Mouse (Mus musculus): ENCODE data around the gene Gsap. TPM values are rescaled to one million over a fixed set of nuclear protein-coding genes. Genes with fewer than 3 reads are reported as not detected.
"Not testable (repeated sequence)": the region's sequence is repeated elsewhere in the genome, so short reads cannot be mapped to it uniquely, and the experiment has no call there.

Gsap gene
- polyA plus RNA-seq, 1 experiment from 2014 or later: 3.1 TPM

DNA sequence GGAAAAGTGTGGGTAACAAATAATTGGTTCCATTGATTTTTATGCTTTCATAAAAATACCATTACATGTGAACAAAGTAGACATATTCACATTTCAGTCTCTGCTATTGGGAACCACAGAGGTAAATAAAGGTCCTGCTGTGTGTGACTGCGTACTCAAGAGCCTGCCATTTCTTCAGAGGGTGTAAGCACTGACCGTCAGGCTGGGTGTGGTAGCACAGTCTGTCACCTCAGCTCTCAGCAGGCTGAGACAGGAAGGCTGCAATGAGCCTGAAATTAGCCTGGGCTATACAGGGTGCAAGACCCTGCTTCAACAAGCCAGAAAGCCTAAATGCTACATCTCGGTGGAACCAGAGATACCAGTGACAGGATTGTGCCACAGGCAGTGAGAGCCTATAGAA, 114.0 kb downstream of the Gsap start:
- 91% methylated on average over 3 of the region's 3 CpGs for WGBS

DNA sequence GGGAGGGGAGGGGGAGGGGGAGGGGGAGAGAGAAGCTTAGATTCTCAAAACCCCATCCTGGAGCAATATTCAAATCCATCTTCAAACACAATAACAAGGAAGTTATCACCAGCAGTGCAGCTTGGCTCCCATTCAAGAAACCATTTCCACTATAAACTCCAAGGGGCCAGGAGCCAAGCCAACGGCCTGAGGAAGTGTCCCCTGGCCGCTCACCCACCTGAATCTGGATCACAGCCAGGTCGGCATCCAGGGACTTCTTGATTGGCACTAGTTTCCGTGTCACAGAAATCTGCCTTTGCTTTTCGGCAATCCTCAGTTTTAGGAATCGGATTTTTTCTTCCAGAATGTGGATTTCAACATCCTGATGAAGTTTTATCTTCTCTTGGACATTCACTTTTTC, 115.0 kb downstream of the Gsap start:
- Histone ChIP-seq H3K9me3 (no peaks in the 10 kb centered on the region), H3K4me2 (replicated peaks) (no peak overlapping the region), H3K4me1 (no peaks in the 10 kb centered on the region), H3K36me3 (no peaks in the 10 kb centered on the region), H3K27ac (no peak overlapping the region), H3K4me3 (no peak overlapping the region), H3K9ac (no peak overlapping the region), H3K27me3 (replicated peaks) (no peaks in the 10 kb centered on the region)
- no peak for ATAC-seq (ENCODE audit: low FRiP score, low read depth)
- 86% methylated on average over 6 of the region's 6 CpGs for WGBS

More for the DNA sequence above, 114.0 kb downstream of the Gsap start:
- ATAC-seq (ENCODE audit: low FRiP score, low read depth): no peak
- Histone ChIP-seq H3K9ac (no peak overlapping the region), H3K36me3 (no peaks in the 10 kb centered on the region), H3K27ac (no peak overlapping the region), H3K4me1 (no peaks in the 10 kb centered on the region), H3K9me3 (no peaks in the 10 kb centered on the region), H3K27me3 (replicated peaks) (no peaks in the 10 kb centered on the region), H3K4me3 (no peak overlapping the region), H3K4me2 (replicated peaks) (no peak overlapping the region)

DNA sequence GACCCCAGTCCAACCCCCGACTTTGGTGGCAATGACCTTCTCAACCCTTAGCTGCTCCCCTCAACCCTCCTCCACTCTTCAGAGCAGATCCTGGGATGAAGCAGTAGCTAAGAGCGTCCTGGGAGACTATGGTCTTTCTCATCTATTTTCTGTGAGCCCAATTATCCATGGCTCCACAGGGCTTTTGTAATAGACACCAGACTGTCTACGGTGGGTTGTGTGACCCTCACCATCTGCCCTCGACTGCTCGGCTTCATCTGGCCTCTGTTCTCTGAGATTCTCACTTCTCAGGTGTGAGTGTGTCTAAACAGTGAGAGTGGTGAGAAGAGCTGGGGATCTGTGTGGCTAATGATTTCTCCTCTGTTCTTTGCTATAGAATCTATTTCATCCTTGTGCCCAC, 121.1 kb downstream of the Gsap start:
- Histone ChIP-seq H3K4me3 (no peak overlapping the region), H3K27me3 (replicated peaks) (no peaks in the 10 kb centered on the region), H3K4me2 (replicated peaks) (no peak overlapping the region), H3K9ac (no peak overlapping the region), H3K4me1 (no peaks in the 10 kb centered on the region), H3K36me3 (no peaks in the 10 kb centered on the region), H3K9me3 (no peaks in the 10 kb centered on the region), H3K27ac (no peak overlapping the region)
- ATAC-seq (ENCODE audit: low FRiP score, low read depth): no peak
- 71% methylated on average over 5 of the region's 5 CpGs for WGBS

DNA sequence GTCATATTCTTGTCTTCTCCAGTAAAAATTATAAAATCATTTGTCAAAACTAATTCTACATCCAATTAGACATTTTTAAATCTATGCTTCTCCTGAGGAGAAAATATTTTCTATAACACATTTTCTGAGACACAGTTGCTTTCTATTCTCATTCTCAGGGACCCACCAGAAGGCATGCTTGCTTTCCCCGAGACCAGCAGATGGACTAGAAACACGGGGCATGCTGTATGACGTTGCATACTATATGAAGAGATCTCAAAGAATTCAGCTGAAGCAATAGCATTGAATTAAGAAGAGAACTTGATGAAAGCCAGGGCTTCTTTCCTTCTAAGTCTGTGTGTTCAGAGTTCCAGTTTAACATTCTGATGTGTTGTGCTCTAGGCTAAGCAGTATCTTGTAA, 128.6 kb downstream of the Gsap start:
- no peak overlapping the region for H3K4me2 ChIP-seq (replicated peaks)
- H3K4me3 ChIP-seq: no peak overlapping the region
- no peaks in the 10 kb centered on the region for H3K4me1 ChIP-seq
- no peak for ATAC-seq (ENCODE audit: low FRiP score, low read depth)
- 84% methylated on average over 3 of the region's 3 CpGs for WGBS
- H3K27me3 ChIP-seq (replicated peaks): no peaks in the 10 kb centered on the region
- no peak overlapping the region for H3K27ac ChIP-seq
- H3K36me3 ChIP-seq: no peaks in the 10 kb centered on the region
- no peaks in the 10 kb centered on the region for H3K9me3 ChIP-seq
- no peak overlapping the region for H3K9ac ChIP-seq

DNA sequence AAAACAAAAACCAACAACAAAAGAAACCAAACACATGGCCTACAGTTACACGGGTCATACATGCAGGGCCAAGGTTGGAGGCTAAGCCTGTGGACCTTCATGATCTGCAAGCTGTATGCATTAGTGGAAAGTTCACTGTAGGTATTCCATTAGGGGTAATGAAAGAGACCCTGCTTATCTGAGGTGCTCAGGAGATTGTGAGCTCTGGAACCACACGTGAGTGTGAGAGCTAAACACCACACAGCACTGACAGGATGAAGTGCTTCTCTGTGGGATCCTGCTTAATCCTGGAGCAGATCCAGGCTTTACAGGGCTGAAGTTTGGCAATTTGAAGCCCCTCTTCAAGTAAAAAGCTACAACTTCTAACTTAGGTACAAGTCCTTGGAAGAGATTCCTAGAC, 134.1 kb downstream of the Gsap start:
- H3K9me3 ChIP-seq: no peaks in the 10 kb centered on the region
- ATAC-seq (ENCODE audit: low FRiP score, low read depth): no peak
- H3K4me1 ChIP-seq: no peaks in the 10 kb centered on the region
- no peak overlapping the region for H3K9ac ChIP-seq
- no peaks in the 10 kb centered on the region for H3K27me3 ChIP-seq (replicated peaks)
- no peak overlapping the region for H3K4me3 ChIP-seq
- 80% methylated on average over 2 of the region's 2 CpGs for WGBS
- H3K4me2 ChIP-seq (replicated peaks): no peak overlapping the region
- H3K27ac ChIP-seq: no peak overlapping the region
- H3K36me3 ChIP-seq: no peaks in the 10 kb centered on the region

DNA sequence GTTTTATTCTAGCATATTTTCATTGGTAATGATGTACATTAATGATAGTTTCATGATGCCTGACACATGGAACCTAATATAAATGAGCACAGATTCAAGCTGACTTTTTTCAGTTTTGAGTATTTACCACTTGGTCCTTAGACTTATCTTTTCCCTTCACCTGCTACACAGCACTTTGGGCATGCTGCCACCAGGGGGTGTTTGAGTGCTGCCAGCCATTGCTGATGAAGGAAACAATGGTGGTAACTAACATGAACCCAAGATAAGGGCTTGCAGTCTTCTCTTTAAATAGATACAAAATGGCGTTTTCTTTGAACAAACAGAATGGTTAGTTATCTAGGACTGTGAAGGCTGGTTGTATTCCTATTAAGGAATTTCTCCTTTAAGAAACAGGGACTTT, 140.4 kb downstream of the Gsap start:
- Histone ChIP-seq H3K36me3 (no peaks in the 10 kb centered on the region), H3K4me2 (replicated peaks) (no peak overlapping the region), H3K4me3 (no peak overlapping the region), H3K9ac (no peak overlapping the region), H3K9me3 (no peaks in the 10 kb centered on the region), H3K27me3 (replicated peaks) (no peaks in the 10 kb centered on the region), H3K4me1 (peaks cover 10% of the 10 kb centered on the region), H3K27ac (no peak overlapping the region)
- 38% methylated on average over 1 of the region's 1 CpGs for WGBS
- ATAC-seq (ENCODE audit: low FRiP score, low read depth): peak; percentile 66; the same call in 1 of the 2 replicates

- no peak overlapping the region for H3K27ac ChIP-seq
- H3K27me3 ChIP-seq (replicated peaks): no peaks in the 10 kb centered on the region
- 76% methylated on average over 1 of the region's 1 CpGs for WGBS
- no peak overlapping the region for H3K4me3 ChIP-seq
- H3K4me2 ChIP-seq (replicated peaks): no peak overlapping the region
- no peak for ATAC-seq (ENCODE audit: low FRiP score, low read depth)
- no peaks in the 10 kb centered on the region for H3K9me3 ChIP-seq
- H3K9ac ChIP-seq: no peak overlapping the region
- no peaks in the 10 kb centered on the region for H3K36me3 ChIP-seq
- peaks cover 10% of the 10 kb centered on the region for H3K4me1 ChIP-seq
These were observed 142.5 kb downstream of the Gsap start for GRCm38 (mm10) chr5:21328560-21328959.

- H3K27ac ChIP-seq: no peak overlapping the region
- H3K27me3 ChIP-seq (replicated peaks): no peaks in the 10 kb centered on the region
- H3K9ac ChIP-seq: no peak overlapping the region
- H3K4me1 ChIP-seq: peaks cover 10% of the 10 kb centered on the region
- WGBS: 54% methylated on average over 11 of the region's 11 CpGs
- no peaks in the 10 kb centered on the region for H3K9me3 ChIP-seq
- H3K4me3 ChIP-seq: no peak overlapping the region
- H3K36me3 ChIP-seq: no peaks in the 10 kb centered on the region
- no peak overlapping the region for H3K4me2 ChIP-seq (replicated peaks)
- ATAC-seq (ENCODE audit: low FRiP score, low read depth): 0 out of 2 replicates have a peak, but pooled peaks have one; percentile 56
These were observed 143.9 kb downstream of the Gsap start for GRCm38 (mm10) chr5:21329672-21330665.

GRCm38 (mm10) chr5:21331656-21332055, 145.6 kb downstream of the Gsap start:
- H3K4me3 ChIP-seq: no peak overlapping the region
- H3K36me3 ChIP-seq: no peaks in the 10 kb centered on the region
- H3K9ac ChIP-seq: no peak overlapping the region
- H3K27me3 ChIP-seq (replicated peaks): no peaks in the 10 kb centered on the region
- H3K27ac ChIP-seq: no peak overlapping the region
- H3K9me3 ChIP-seq: no peaks in the 10 kb centered on the region
- H3K4me2 ChIP-seq (replicated peaks): no peak overlapping the region
- no peak for ATAC-seq (ENCODE audit: low FRiP score, low read depth)
- H3K4me1 ChIP-seq: peaks cover 10% of the 10 kb centered on the region
- 86% methylated on average over 5 of the region's 5 CpGs for WGBS

GRCm38 (mm10) chr5:21332119-21332518, 146.1 kb downstream of the Gsap start:
- Histone ChIP-seq H3K27ac (no peak overlapping the region), H3K4me3 (no peak overlapping the region), H3K4me1 (peaks cover 10% of the 10 kb centered on the region), H3K4me2 (replicated peaks) (no peak overlapping the region), H3K36me3 (no peaks in the 10 kb centered on the region), H3K9ac (no peak overlapping the region), H3K27me3 (replicated peaks) (no peaks in the 10 kb centered on the region), H3K9me3 (no peaks in the 10 kb centered on the region)
- WGBS: 79% methylated on average over 1 of the region's 1 CpGs
- no peak for ATAC-seq (ENCODE audit: low FRiP score, low read depth)

- not testable (repeated sequence) for H3K36me3 ChIP-seq
These were observed 156.2 kb downstream of the Gsap start for GRCm38 (mm10) chr5:21342265-21342664.

DNA sequence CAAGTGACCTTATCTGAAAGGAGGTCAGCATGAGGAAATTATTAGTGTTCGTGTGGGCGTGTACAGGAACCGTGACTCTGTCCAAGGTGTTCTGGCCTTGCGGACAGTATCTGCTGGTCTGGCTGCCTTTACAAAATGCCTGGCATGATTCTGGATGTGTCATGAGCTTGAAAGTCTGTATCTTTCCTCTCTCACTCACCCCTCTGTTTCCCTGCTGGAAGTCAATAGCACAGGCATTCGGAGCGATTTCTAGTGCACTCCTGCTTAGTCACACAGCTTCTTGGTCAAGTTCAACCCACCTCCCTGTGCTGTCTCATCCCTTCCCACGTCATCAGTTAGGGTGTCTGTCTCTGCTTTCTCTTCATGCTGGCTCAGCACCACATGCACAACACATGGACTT, 162.3 kb downstream of the Gsap start:
- Histone ChIP-seq H3K9me3 (no peaks in the 10 kb centered on the region), H3K36me3 (no peaks in the 10 kb centered on the region), H3K4me2 (replicated peaks) (no peak overlapping the region), H3K27ac (no peak overlapping the region), H3K4me3 (no peak overlapping the region), H3K4me1 (no peaks in the 10 kb centered on the region), H3K9ac (no peak overlapping the region), H3K27me3 (replicated peaks) (no peaks in the 10 kb centered on the region)
- ATAC-seq (ENCODE audit: low FRiP score, low read depth): no peak
- WGBS: 91% methylated on average over 7 of the region's 7 CpGs

More at GRCm38 (mm10) chr5:21342265-21342664, 156.2 kb downstream of the Gsap start:
- not testable (repeated sequence) for H3K9ac ChIP-seq; H3K27me3 ChIP-seq (replicated peaks); H3K27ac ChIP-seq; H3K4me3 ChIP-seq; H3K4me2 ChIP-seq (replicated peaks); H3K9me3 ChIP-seq; ATAC-seq (ENCODE audit: low FRiP score, low read depth); H3K4me1 ChIP-seq

DNA sequence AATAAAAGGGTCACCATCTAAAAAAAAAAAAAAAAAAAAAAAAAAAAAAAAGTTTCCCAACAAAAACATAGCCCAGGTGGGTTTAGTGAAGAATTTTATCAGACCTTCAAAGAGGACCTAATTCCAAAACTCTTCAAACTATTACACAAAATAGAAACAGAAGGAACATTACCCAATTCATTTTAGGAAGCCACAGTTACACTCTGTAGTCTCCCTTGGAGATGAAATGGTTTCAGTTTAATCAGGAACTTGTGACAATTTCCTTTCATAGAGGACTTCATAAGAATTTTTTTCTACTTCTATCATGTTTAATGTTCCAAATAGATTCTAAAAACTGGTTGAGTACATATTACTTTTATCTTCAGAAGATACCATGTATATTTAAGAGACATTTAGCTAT, 165.6 kb downstream of the Gsap start:
- Histone ChIP-seq H3K4me1 (peaks cover 7% of the 10 kb centered on the region), H3K36me3 (no peaks in the 10 kb centered on the region), H3K27ac (no peak overlapping the region), H3K9me3 (no peaks in the 10 kb centered on the region), H3K9ac (no peak overlapping the region), H3K4me2 (replicated peaks) (no peak overlapping the region), H3K4me3 (no peak overlapping the region), H3K27me3 (replicated peaks) (no peaks in the 10 kb centered on the region)
- ATAC-seq (ENCODE audit: low FRiP score, low read depth): no peak

Data from neural tube, embryonic 12.5 days (tissue).